Mouse (Mus musculus): ENCODE results near the gene Fut2. TPM values are rescaled to one million over a fixed set of nuclear protein-coding genes. Genes with fewer than 3 reads are reported as not detected.

Gene Fut2
- polyA plus RNA-seq (2015; fragmentation: Nextera tagmentation; extraction: Ambion mirVana): 0.25 TPM in 1 of 2 replicates, not detected in the other

- no peak within 1 kb of the TSS for H3K27ac ChIP-seq
- 85% methylated on average over 7 of the region's 7 CpGs for WGBS
- H3K9me3 ChIP-seq (replicated peaks): no peaks in the 10 kb centered on the region; the same call in 1 of the 2 replicates
- H3K9ac ChIP-seq: no peak within 1 kb of the TSS
- no peak within 1 kb of the TSS for H3K4me3 ChIP-seq
- H3K4me2 ChIP-seq: no peak within 1 kb of the TSS
- H3K27me3 ChIP-seq: no peaks in the 10 kb centered on the region; the same call in 1 of the 2 replicates
- H3K4me1 ChIP-seq: no peaks in the 10 kb centered on the region
- H3K36me3 ChIP-seq (ENCODE audit: poor library complexity, severe bottlenecking): no peaks in the 10 kb centered on the region
- no peak for ATAC-seq
Observed at GRCm38 (mm10) chr7:45666161-45666560, at the start of gene Fut2. TSS of gene Fut2 (minus strand) at chr7:45666394.

- Histone ChIP-seq H3K27ac (peak within 1 kb of the TSS; percentile 65), H3K9ac (peak within 1 kb of the TSS; percentile 79), H3K9me3 (replicated peaks) (no peaks in the 10 kb centered on the region), H3K4me2 (peak within 1 kb of the TSS; percentile 96), H3K4me1 (peaks cover 49% of the 10 kb centered on the region), H3K36me3 (ENCODE audit: poor library complexity, severe bottlenecking) (peaks cover 46% of the 10 kb centered on the region), H3K4me3 (peak within 1 kb of the TSS; percentile 69), H3K27me3 (no peaks in the 10 kb centered on the region)
- peak; percentile 93 for ATAC-seq
- 8% methylated on average over 34 of the region's 34 CpGs for WGBS
Observed at GRCm38 (mm10) chr7:45715090-45715708, 49.0 kb upstream of the Fut2 start, which contains the start of gene Rpl18. TSS of gene Rpl18 (plus strand) at chr7:45715457.

GRCm38 (mm10) chr7:45714630-45715089 is 48.5 kb upstream of the Fut2 start:
- Histone ChIP-seq H3K4me1 (peaks cover 52% of the 10 kb centered on the region), H3K9me3 (replicated peaks) (no peaks in the 10 kb centered on the region), H3K27ac (peak overlapping the region; percentile 51), H3K9ac (peak overlapping the region; percentile 79), H3K27me3 (no peaks in the 10 kb centered on the region), H3K4me2 (peak overlapping the region; percentile 96), H3K36me3 (ENCODE audit: poor library complexity, severe bottlenecking) (peaks cover 46% of the 10 kb centered on the region), H3K4me3 (peak overlapping the region; percentile 69)
- WGBS: 10% methylated on average over 14 of the region's 14 CpGs
- ATAC-seq: peak; percentile 44

- ATAC-seq: no peak
- H3K4me3 ChIP-seq: peak overlapping the region; percentile 69
Observed at GRCm38 (mm10) chr7:45713881-45714520, 47.8 kb upstream of the Fut2 start.

GRCm38 (mm10) chr7:45713396-45713795 is 47.2 kb upstream of the Fut2 start:
- Histone ChIP-seq H3K4me1 (peaks cover 52% of the 10 kb centered on the region), H3K9ac (peak overlapping the region; percentile 4; the same call in 1 of the 2 replicates), H3K4me3 (no peak overlapping the region), H3K36me3 (ENCODE audit: poor library complexity, severe bottlenecking) (peaks cover 40% of the 10 kb centered on the region), H3K9me3 (replicated peaks) (no peaks in the 10 kb centered on the region), H3K27me3 (no peaks in the 10 kb centered on the region), H3K4me2 (no peak overlapping the region), H3K27ac (no peak overlapping the region)
- no peak for ATAC-seq
- WGBS: 93% methylated on average over 16 of the region's 16 CpGs

More at GRCm38 (mm10) chr7:45713881-45714520, 47.8 kb upstream of the Fut2 start:
- H3K27me3 ChIP-seq: no peaks in the 10 kb centered on the region
- H3K9me3 ChIP-seq (replicated peaks): no peaks in the 10 kb centered on the region
- WGBS: 82% methylated on average over 6 of the region's 6 CpGs
- H3K9ac ChIP-seq: no peak overlapping the region
- no peak overlapping the region for H3K27ac ChIP-seq
- peak overlapping the region; percentile 96 for H3K4me2 ChIP-seq
- H3K4me1 ChIP-seq: peaks cover 52% of the 10 kb centered on the region
- H3K36me3 ChIP-seq (ENCODE audit: poor library complexity, severe bottlenecking): peaks cover 40% of the 10 kb centered on the region

- Histone ChIP-seq H3K9me3 (replicated peaks) (no peaks in the 10 kb centered on the region), H3K27me3 (no peaks in the 10 kb centered on the region), H3K4me2 (no peak overlapping the region), H3K27ac (no peak overlapping the region), H3K4me3 (no peak overlapping the region), H3K4me1 (peaks cover 63% of the 10 kb centered on the region), H3K9ac (no peak overlapping the region), H3K36me3 (ENCODE audit: poor library complexity, severe bottlenecking) (peaks cover 40% of the 10 kb centered on the region)
- ATAC-seq: no peak
- WGBS: 88% methylated on average over 21 of the region's 21 CpGs
Observed at GRCm38 (mm10) chr7:45712022-45712757, 46.0 kb upstream of the Fut2 start.

- H3K4me1 ChIP-seq: peaks cover 63% of the 10 kb centered on the region
- no peaks in the 10 kb centered on the region for H3K9me3 ChIP-seq (replicated peaks)
- peaks cover 40% of the 10 kb centered on the region for H3K36me3 ChIP-seq (ENCODE audit: poor library complexity, severe bottlenecking)
- 93% methylated on average over 24 of the region's 24 CpGs for WGBS
- no peak overlapping the region for H3K9ac ChIP-seq
- H3K4me3 ChIP-seq: no peak overlapping the region
- ATAC-seq: no peak
- H3K4me2 ChIP-seq: no peak overlapping the region
- H3K27me3 ChIP-seq: no peaks in the 10 kb centered on the region
- no peak overlapping the region for H3K27ac ChIP-seq
Observed at GRCm38 (mm10) chr7:45711316-45712021, 45.3 kb upstream of the Fut2 start.

- Histone ChIP-seq H3K27ac (peak overlapping the region; percentile 65; the same call in 1 of the 2 replicates), H3K4me1 (peaks cover 63% of the 10 kb centered on the region), H3K9me3 (replicated peaks) (no peaks in the 10 kb centered on the region), H3K9ac (no peak overlapping the region), H3K4me3 (no peak overlapping the region), H3K27me3 (no peaks in the 10 kb centered on the region), H3K4me2 (no peak overlapping the region), H3K36me3 (ENCODE audit: poor library complexity, severe bottlenecking) (peaks cover 40% of the 10 kb centered on the region)
- ATAC-seq: no peak
- 94% methylated on average over 20 of the region's 20 CpGs for WGBS
Observed at GRCm38 (mm10) chr7:45710477-45711191, 44.4 kb upstream of the Fut2 start.

GRCm38 (mm10) chr7:45709677-45710355 is 43.6 kb upstream of the Fut2 start:
- no peaks in the 10 kb centered on the region for H3K9me3 ChIP-seq (replicated peaks)
- H3K4me2 ChIP-seq: peak overlapping the region; percentile 99; the same call in 1 of the 2 replicates
- peak overlapping the region; percentile 26; the same call in 1 of the 2 replicates for H3K9ac ChIP-seq
- peaks cover 66% of the 10 kb centered on the region for H3K4me1 ChIP-seq
- peaks cover 40% of the 10 kb centered on the region for H3K36me3 ChIP-seq (ENCODE audit: poor library complexity, severe bottlenecking)
- WGBS: 77% methylated on average over 14 of the region's 14 CpGs
- no peak for ATAC-seq
- peak overlapping the region; percentile 65 for H3K27ac ChIP-seq
- no peak overlapping the region for H3K4me3 ChIP-seq
- no peaks in the 10 kb centered on the region for H3K27me3 ChIP-seq

- Histone ChIP-seq H3K27ac (peak overlapping the region; percentile 65), H3K9me3 (replicated peaks) (no peaks in the 10 kb centered on the region), H3K4me2 (peak overlapping the region; percentile 99; the same call in 1 of the 2 replicates), H3K27me3 (no peaks in the 10 kb centered on the region), H3K36me3 (ENCODE audit: poor library complexity, severe bottlenecking) (peaks cover 40% of the 10 kb centered on the region), H3K4me3 (no peak overlapping the region), H3K9ac (no peak overlapping the region), H3K4me1 (peaks cover 62% of the 10 kb centered on the region)
- WGBS: 49% methylated on average over 6 of the region's 6 CpGs
- 0 out of 2 replicates have a peak, but pooled peaks have one; percentile 3 for ATAC-seq
Observed at GRCm38 (mm10) chr7:45709036-45709435, 42.8 kb upstream of the Fut2 start.

All from forebrain, embryonic 13.5 days (tissue).